8 mouse cellular contexts compared by ENCODE assay signal in the genomic region with DNA sequence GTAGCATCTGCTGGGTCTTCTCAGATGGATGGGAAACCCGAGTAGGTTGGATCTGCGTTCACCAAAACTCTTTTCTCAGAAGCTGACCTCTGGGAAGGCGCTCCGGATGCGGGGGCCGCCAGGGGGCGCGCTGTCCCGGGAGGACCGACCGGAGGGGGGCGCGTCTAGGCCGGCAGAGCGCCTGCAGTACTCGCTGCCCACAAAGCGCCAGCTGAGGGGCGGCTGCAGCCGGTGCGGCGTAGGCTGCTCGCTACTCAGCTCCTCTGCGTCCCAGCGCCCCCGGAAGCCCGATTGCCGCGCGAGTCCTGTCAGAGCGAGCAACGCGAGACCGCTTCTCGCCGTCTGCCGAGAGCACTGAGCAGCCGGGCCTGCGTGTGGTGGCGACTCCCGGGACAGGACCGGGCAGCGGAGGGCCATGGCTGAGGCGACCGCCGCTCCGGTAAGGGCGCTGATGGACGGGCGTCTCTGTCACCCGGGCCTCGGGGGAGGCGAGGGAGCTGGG. TPM values are rescaled to one million over a fixed set of nuclear protein-coding genes. Genes with fewer than 3 reads are reported as not detected.
A peak's percentile ranks its signal among the peaks of the same experiment; 100 is the strongest.
DNase-seq lines count a peak whose midpoint lies in the region; ATAC-seq and TF ChIP-seq lines count a peak whose summit lies in the region.

A gene (plus strand): TSS at position 180 of the 502 bp plus-strand sequence.

- in situ Hi-C loops in Patski (cut with MboI; ENCODE audit: low pct_unique_long_range_greater_than_20kb): no loop called here

- H3K4me3 ChIP-seq in hindbrain, embryonic 12.5 days: peak within 1 kb of the TSS; percentile 92

- peak within 1 kb of the TSS; percentile 96 for H3K27ac ChIP-seq in hindbrain, embryonic 12.5 days

- H3K27me3 ChIP-seq in Patski: no peaks in the 10 kb centered on the region
- H3K27me3 ChIP-seq in hindbrain, embryonic 12.5 days: no peaks in the 10 kb centered on the region

- peaks cover 8% of the 10 kb centered on the region; the same call in 1 of the 2 replicates for H3K4me1 ChIP-seq in hindbrain, embryonic 12.5 days

- no peaks in the 10 kb centered on the region; the same call in 1 of the 2 replicates for H3K36me3 ChIP-seq in hindbrain, embryonic 12.5 days

- TF ChIP-seq CTCF in Patski (IDR thresholded peaks at IDR 0.05): no peak

- no peaks in the 10 kb centered on the region for H3K9me3 ChIP-seq in hindbrain, embryonic 12.5 days (replicated peaks)

- H3K4me2 ChIP-seq in hindbrain, embryonic 12.5 days (replicated peaks): peak within 1 kb of the TSS; percentile 61

- peak within 1 kb of the TSS; percentile 91 for H3K9ac ChIP-seq in hindbrain, embryonic 12.5 days

- POLR2A ChIA-PET in Patski (lab: Charles Lee): interaction anchor here (0.6 kb wide), 1 partner anchor 143 kb away, joined by 3 read pairs; no protein-coding TSS in a partner anchor

- DNase-seq in Patski (ENCODE audit: low read depth, low spot score): peak; percentile 62
- DNase-seq in cerebellum, postnatal 10 days: peak; percentile 99
- DNase-seq in frontal cortex, postnatal 10 days (ENCODE audit: low spot score in 2 of 2): peak; percentile 92 to 93
- DNase-seq in layer of hippocampus, postnatal 14 days (ENCODE audit: low spot score in 2 of 2): peak; percentile 95
- DNase-seq in lung, postnatal 10 days: peak; percentile 97
- peak; percentile 97 for DNase-seq in ovary, postnatal 14 days (ENCODE audit: low spot score)
- DNase-seq in thymus, postnatal 10 days (ENCODE audit: low spot score in 2 of 2): peak; percentile 94 to 98

- ATAC-seq in Patski: peak; percentile 96
- ATAC-seq in hindbrain, embryonic 12.5 days (ENCODE audit: low FRiP score): peak; percentile 93

- CTCF ChIA-PET in Patski (lab: Charles Lee): interaction anchor here (1.0 to 1.9 kb wide), 9 partner anchors 10 to 245 kb away, joined by 3 to 9 read pairs (median 4); no protein-coding TSS in a partner anchor

- WGBS in hindbrain, embryonic 12.5 days: under 1% methylated on average over 44 of the region's 52 CpGs

RNA-seq across cellular contexts. Expression of the gene that starts here (rescaled TPM):
- 7.0 TPM for polyA plus RNA-seq in Patski (2021)
- 14.0 and 15.1 TPM in 2 replicates for polyA plus RNA-seq in hindbrain, embryonic 12.5 days (2016; fragmentation: Nextera tagmentation; extraction: Ambion mirVana)
- total RNA-seq in layer of hippocampus, postnatal 14 days (2021): 10 to 100 TPM; 19.1 to 21.0 TPM

Comparison
In these comparisons a context has a peak if more than half of its experiments do, and no peak if none do; other contexts are left out.
1. Peak in every context shown above with its lines: DNase-seq, ATAC-seq, H3K4me3 ChIP-seq and H3K27ac ChIP-seq.